Mouse (Mus musculus) midbrain, postnatal 0 days (tissue): Measurements from ENCODE around the gene Rbms1. TPM values are rescaled to one million over a fixed set of nuclear protein-coding genes. Genes with fewer than 3 reads are reported as not detected.

Experiments
- ATAC-seq: fragments of 200-750 bp; cut with Nextera tagmentation; 2 replicates; pipeline ENCODE4 v1.8.0; 2017; ENCODE audit warnings: moderate number of reproducible peaks, mild to moderate bottlenecking, moderate TSS enrichment, moderate library complexity; ENCODE audit not compliant: low FRiP score
- DNase-seq: peaks from one replicate; pipeline ENCODE4 v3.0.0-alpha.2; 2015; ENCODE audit warnings: low spot score
- H3K27ac ChIP-seq: fragments of 300-500 bp; sonication (generic); 2 replicates; pipeline ENCODE4 v1.5.1; 2014; ENCODE audit warnings: low read depth, mild to moderate bottlenecking, low read length, mixed read lengths
- H3K27me3 ChIP-seq: fragments of 300-500 bp; sonication (generic); 2 replicates; pipeline ENCODE4 v1.6.1; 2014; ENCODE audit warnings: low read length, control low read depth, mixed read lengths; ENCODE audit not compliant: insufficient read depth
- H3K36me3 ChIP-seq: fragments of 300-500 bp; sonication (generic); 2 replicates; pipeline ENCODE4 v1.6.1; 2014; ENCODE audit warnings: low read length, control low read depth, mixed read lengths; ENCODE audit not compliant: insufficient read depth
- H3K4me1 ChIP-seq: fragments of 300-500 bp; sonication (generic); 2 replicates; pipeline ENCODE4 v1.6.1; 2014; ENCODE audit warnings: mild to moderate bottlenecking, control low read depth, antibody characterized with exemption, low read length, mixed read lengths; ENCODE audit not compliant: insufficient read depth
- H3K4me2 ChIP-seq: fragments of 300-500 bp; sonication (generic); 2 replicates; pipeline ENCODE4 v1.6.1; 2014; ENCODE audit warnings: low read depth, mild to moderate bottlenecking, low read length, mixed read lengths; ENCODE audit not compliant: poor library complexity, severe bottlenecking
- H3K4me3 ChIP-seq: fragments of 300-500 bp; sonication (generic); 2 replicates; pipeline ENCODE4 v1.5.1; 2014; ENCODE audit warnings: low read depth, mild to moderate bottlenecking, low read length, moderate library complexity
- H3K9ac ChIP-seq: fragments of 300-500 bp; sonication (generic); replicated peaks from 2 replicates; pipeline ENCODE4 v1.6.1; 2014; ENCODE audit warnings: mild to moderate bottlenecking, low read length, moderate library complexity, mixed read lengths; ENCODE audit not compliant: poor library complexity, severe bottlenecking
- H3K9me3 ChIP-seq: fragments of 300-500 bp; sonication (generic); 2 replicates; pipeline ENCODE4 v1.6.1; 2016; ENCODE audit warnings: low read length, control low read depth
- CTCF ChIP-seq: IDR thresholded peaks from 2 replicates; pipeline ENCODE4 v1.5.1; 2016; ENCODE audit warnings: antibody characterized with exemption, mild to moderate bottlenecking
- WGBS: fragments of 180-500 bp; shearing (Covaris S2); extraction: QIAGEN DNeasy Blood & Tissue Kit; methylation state at CpG from one replicate; pipeline ENCODE4 v1.1.7; 2014; 5-methylcytosine and 5-hydroxymethylcytosine counted together
- polyA plus RNA-seq: library from polyadenylated mRNA; unstranded; fragments of >200 nt; fragmentation: Nextera tagmentation; extraction: Ambion mirVana; gene quantifications from 2 replicates; pipeline ENCODE4 v1.2.1, GENCODE M21; 2015
- total RNA-seq: library from RNA; depleted of rRNA; stranded (reverse); fragments of >200 nt; gene quantifications from 2 replicates; pipeline ENCODE4 v1.2.3, GENCODE M21; 2014

Gene Rbms1
- total and polyA plus RNA-seq, 2 experiments from 2014 or later: 36.2 to 40.4 TPM

GRCm38 (mm10) chr2:60787088-60787487 lies 175.9 kb downstream of the Rbms1 start:
- WGBS: 92% methylated on average over 5 of the region's 5 CpGs
- H3K9ac ChIP-seq: no peak overlapping the region
- H3K4me2 ChIP-seq: no peak overlapping the region
- peak; percentile 66 for TF ChIP-seq CTCF
- H3K27ac ChIP-seq: no peak overlapping the region
- H3K4me3 ChIP-seq: no peak overlapping the region
- H3K27me3 ChIP-seq: peaks cover 5% of the 10 kb centered on the region; the same call in 1 of the 2 replicates
- ATAC-seq (no peak), DNase-seq (no peak)
- H3K9me3 ChIP-seq: no peaks in the 10 kb centered on the region
- H3K4me1 ChIP-seq: no peaks in the 10 kb centered on the region
- no peaks in the 10 kb centered on the region for H3K36me3 ChIP-seq

DNA sequence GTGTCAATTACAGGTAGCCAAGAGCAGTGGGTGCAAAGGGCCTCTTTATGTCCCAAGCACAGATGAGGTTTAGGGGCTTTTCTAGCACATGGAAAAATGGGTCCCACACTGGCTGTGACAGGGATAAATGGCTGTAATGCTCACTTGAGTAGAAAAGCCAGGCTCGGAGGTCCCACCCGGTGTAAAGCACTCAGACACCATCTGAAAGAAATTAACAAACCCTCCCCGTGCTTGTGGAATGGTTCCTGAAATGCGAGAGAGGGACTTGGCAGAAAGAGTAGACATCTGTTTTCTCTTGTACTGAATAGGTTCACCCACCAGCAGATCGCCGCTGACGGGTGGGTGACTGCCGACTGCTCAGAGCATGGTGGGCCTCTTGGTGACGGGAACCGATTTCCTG lies 176.7 kb downstream of the Rbms1 start:
- 72% methylated on average over 10 of the region's 10 CpGs for WGBS
- Histone ChIP-seq H3K4me3 (no peak overlapping the region), H3K36me3 (no peaks in the 10 kb centered on the region), H3K27me3 (peaks cover 5% of the 10 kb centered on the region; the same call in 1 of the 2 replicates), H3K4me2 (no peak overlapping the region), H3K4me1 (no peaks in the 10 kb centered on the region), H3K27ac (no peak overlapping the region), H3K9me3 (no peaks in the 10 kb centered on the region), H3K9ac (no peak overlapping the region)
- ATAC-seq (no peak), DNase-seq (peak; percentile 67)
- no peak for TF ChIP-seq CTCF

DNA sequence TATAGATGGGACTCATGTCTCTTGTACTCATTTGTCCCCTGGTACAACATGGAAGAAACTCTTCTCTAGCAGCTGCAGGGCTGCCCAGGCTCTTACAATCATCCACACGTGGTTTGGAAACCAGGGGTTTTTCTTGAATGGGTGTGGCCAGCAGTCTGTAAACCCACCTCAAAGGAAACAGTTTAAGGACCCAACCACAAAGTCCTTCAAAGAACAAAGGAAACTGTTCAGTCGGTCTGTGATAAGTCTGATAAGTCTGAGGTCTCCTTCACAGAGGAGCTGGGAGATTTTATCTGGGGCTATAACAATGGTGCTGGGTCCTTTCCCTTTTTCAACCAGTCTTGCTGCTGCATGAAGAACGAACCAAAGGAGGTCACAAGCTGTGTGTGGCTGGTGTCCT lies 188.5 kb downstream of the Rbms1 start:
- Histone ChIP-seq H3K9ac (no peak overlapping the region), H3K4me1 (no peaks in the 10 kb centered on the region), H3K4me2 (no peak overlapping the region), H3K36me3 (peaks cover 8% of the 10 kb centered on the region; the same call in 1 of the 2 replicates), H3K27me3 (no peaks in the 10 kb centered on the region), H3K27ac (no peak overlapping the region), H3K9me3 (no peaks in the 10 kb centered on the region; the same call in 1 of the 2 replicates), H3K4me3 (no peak overlapping the region)
- DNase-seq: no peak
- ATAC-seq: no peak
- TF ChIP-seq CTCF: no peak
- WGBS: 50% methylated on average over 3 of the region's 3 CpGs

- H3K4me2 ChIP-seq: no peak overlapping the region
- ATAC-seq: no peak
- no peak overlapping the region for H3K4me3 ChIP-seq
- H3K4me1 ChIP-seq: no peaks in the 10 kb centered on the region
- no peaks in the 10 kb centered on the region; the same call in 1 of the 2 replicates for H3K9me3 ChIP-seq
- no peak overlapping the region for H3K27ac ChIP-seq
- TF ChIP-seq CTCF: no peak
- H3K9ac ChIP-seq: no peak overlapping the region
- no peaks in the 10 kb centered on the region for H3K27me3 ChIP-seq
- peak; percentile 60 for DNase-seq
- WGBS: 85% methylated on average over 5 of the region's 5 CpGs
- peaks cover 8% of the 10 kb centered on the region; the same call in 1 of the 2 replicates for H3K36me3 ChIP-seq
Observed at GRCm38 (mm10) chr2:60773592-60773991, 189.4 kb downstream of the Rbms1 start.

- no peaks in the 10 kb centered on the region for H3K27me3 ChIP-seq
- H3K27ac ChIP-seq: no peak overlapping the region
- H3K9me3 ChIP-seq: no peaks in the 10 kb centered on the region; the same call in 1 of the 2 replicates
- H3K9ac ChIP-seq: no peak overlapping the region
- 65% methylated on average over 8 of the region's 8 CpGs for WGBS
- H3K4me1 ChIP-seq: no peaks in the 10 kb centered on the region
- TF ChIP-seq CTCF: no peak
- no peak overlapping the region for H3K4me2 ChIP-seq
- 0 out of 2 replicates have a peak, but pooled peaks cover 2% of the 10 kb centered on the region for H3K36me3 ChIP-seq
- ATAC-seq (no peak), DNase-seq (no peak)
- no peak overlapping the region for H3K4me3 ChIP-seq
Observed at GRCm38 (mm10) chr2:60766420-60766819, 196.6 kb downstream of the Rbms1 start.

DNA sequence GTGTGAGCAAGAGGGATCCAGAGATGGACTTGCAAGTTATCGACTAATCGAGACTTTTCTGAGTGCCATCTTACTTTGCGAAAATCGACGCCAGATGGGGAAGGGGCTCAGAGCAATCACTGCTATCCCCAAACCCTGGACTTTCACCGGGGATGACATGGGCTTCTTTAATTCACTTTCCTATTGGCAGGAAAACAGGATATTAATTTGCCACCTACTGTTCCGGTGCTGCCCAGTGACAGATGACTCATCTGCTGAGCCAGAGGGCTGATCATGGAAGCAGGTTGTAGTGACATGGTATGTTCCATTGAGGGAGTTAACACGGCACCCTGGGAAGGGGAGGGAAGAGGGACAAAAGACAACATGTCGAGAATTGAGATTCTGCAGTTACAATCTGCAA lies 206.8 kb downstream of the Rbms1 start:
- no peak overlapping the region for H3K9ac ChIP-seq
- peaks cover 8% of the 10 kb centered on the region; the same call in 1 of the 2 replicates for H3K36me3 ChIP-seq
- no peak overlapping the region for H3K4me3 ChIP-seq
- no peak overlapping the region for H3K27ac ChIP-seq
- DNase-seq (peak; percentile 50), ATAC-seq (no peak)
- no peaks in the 10 kb centered on the region for H3K4me1 ChIP-seq
- no peaks in the 10 kb centered on the region for H3K9me3 ChIP-seq
- H3K27me3 ChIP-seq: no peaks in the 10 kb centered on the region
- WGBS: 82% methylated on average over 9 of the region's 9 CpGs
- TF ChIP-seq CTCF: no peak
- H3K4me2 ChIP-seq: no peak overlapping the region
